Mouse (Mus musculus): Measurements from ENCODE around the gene Lhpp. TPM values are rescaled to one million over a fixed set of nuclear protein-coding genes. Genes with fewer than 3 reads are reported as not detected.

The Lhpp gene
- polyA plus RNA-seq, 1 experiment = 26.2 TPM

DNA sequence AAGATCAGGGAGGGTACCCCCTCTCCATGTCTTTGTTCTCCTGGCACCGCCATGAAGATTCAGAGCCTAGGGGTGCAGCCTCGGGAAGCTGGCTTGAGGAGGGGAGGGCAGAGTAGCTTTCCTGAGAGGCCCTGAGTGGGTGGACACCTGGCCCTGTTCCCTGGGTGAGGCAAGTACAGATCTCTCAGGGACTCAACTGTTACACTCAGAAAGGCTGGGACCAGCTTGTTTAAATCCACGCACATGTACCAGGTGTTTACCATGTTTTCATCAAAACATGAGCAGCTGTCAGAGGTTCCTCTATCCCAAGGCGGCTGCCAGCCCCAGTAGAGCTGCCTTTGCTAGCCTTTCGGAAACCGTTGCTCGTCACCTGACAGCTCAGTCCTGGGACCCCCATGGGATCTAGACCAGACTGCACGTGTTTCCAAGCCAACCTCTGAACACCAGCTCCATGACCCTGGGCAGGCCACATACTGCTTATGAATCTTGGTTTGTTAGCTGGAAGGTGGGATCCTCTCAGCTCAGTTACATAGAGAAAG, 86.9 kb downstream of the Lhpp start:
- TF ChIP-seq CTCF (IDR thresholded peaks at IDR 0.05; ENCODE audit: extremely low read depth, insufficient read depth, low read length) (no peak), POLR2A (IDR thresholded peaks at IDR 0.05; ENCODE audit: extremely low read depth, insufficient read depth, low read length) (no peak)
- H3K4me3 ChIP-seq (ENCODE audit: insufficient read depth, low read length) = no peak overlapping the region
- no peaks in the 10 kb centered on the region for H3K4me1 ChIP-seq (ENCODE audit: control insufficient read depth, insufficient read depth, low read length)
- H3K27ac ChIP-seq (ENCODE audit: insufficient read depth, low read length) = no peak overlapping the region

DNA sequence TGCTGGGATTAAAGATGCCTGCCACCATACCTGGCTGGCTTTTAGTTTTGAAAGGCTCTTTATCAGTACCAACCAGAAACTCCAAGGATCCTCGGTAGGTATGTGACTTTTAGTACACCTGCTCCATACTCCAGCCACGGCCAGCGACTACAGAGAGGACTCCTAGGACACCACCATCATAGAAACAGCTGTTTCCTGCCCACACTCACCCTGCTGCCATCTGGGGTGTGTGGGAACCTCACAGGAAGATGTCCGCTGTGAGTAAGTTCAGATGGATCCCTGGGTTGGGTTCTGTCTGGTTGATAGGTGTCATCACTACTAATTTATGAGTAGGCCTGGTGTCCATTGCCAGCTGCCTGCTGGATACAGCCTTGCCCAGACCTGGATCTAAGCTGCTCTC, 88.3 kb downstream of the Lhpp start:
- peaks cover 2% of the 10 kb centered on the region; the same call in 1 of the 2 replicates for H3K4me1 ChIP-seq (ENCODE audit: control insufficient read depth, insufficient read depth, low read length)
- no peak for TF ChIP-seq CTCF (IDR thresholded peaks at IDR 0.05; ENCODE audit: extremely low read depth, insufficient read depth, low read length)
- no peak for TF ChIP-seq POLR2A (IDR thresholded peaks at IDR 0.05; ENCODE audit: extremely low read depth, insufficient read depth, low read length)
- H3K27ac ChIP-seq (ENCODE audit: insufficient read depth, low read length) = no peak overlapping the region
- no peak overlapping the region for H3K4me3 ChIP-seq (ENCODE audit: insufficient read depth, low read length)

DNA sequence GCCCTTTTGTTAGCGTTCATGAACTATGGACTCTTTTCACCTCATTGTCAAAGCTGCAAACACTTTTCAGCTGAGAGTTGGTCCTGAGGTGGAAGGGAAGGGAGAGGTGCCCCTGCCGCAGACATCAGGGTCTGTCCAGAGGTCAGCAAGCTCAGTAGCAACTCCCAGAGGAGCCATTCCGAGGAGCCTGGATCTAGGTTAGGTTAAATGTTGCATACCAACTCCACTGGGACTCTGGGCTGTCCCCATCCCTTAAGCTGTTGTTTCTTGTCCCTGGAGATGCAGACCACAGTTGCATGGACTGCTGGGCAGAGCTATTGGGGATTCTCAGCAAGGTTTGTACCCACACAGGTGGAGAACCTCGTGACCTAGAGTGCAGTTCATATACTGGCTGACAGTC, 88.7 kb downstream of the Lhpp start:
- H3K4me3 ChIP-seq (ENCODE audit: insufficient read depth, low read length) = no peak overlapping the region
- peaks cover 4% of the 10 kb centered on the region; the same call in 1 of the 2 replicates for H3K4me1 ChIP-seq (ENCODE audit: control insufficient read depth, insufficient read depth, low read length)
- TF ChIP-seq CTCF (IDR thresholded peaks at IDR 0.05; ENCODE audit: extremely low read depth, insufficient read depth, low read length) = no peak
- TF ChIP-seq POLR2A (IDR thresholded peaks at IDR 0.05; ENCODE audit: extremely low read depth, insufficient read depth, low read length) = no peak
- no peak overlapping the region for H3K27ac ChIP-seq (ENCODE audit: insufficient read depth, low read length)

DNA sequence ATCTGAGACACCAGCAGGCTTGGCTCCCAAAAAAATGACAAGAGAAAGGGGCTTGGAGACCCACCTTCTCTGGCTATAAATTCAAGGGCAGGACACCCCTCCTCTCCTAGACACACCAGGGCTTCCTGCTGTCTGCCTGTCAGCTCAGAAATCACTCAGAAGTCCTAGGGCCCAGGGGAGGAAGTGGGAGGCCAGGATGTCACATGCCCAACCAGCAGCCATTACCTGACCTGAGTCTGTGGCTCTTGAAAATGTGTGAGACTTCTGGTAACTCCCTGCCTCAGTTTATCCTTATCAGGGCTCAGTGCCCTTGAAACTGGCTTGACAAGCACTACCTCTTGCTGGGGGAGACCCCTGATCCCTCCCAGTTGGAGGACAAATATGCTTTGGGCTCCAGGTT, 89.2 kb downstream of the Lhpp start:
- Histone ChIP-seq H3K27ac (ENCODE audit: insufficient read depth, low read length) (no peak overlapping the region), H3K4me1 (ENCODE audit: control insufficient read depth, insufficient read depth, low read length) (peaks cover 4% of the 10 kb centered on the region; the same call in 1 of the 2 replicates), H3K4me3 (ENCODE audit: insufficient read depth, low read length) (no peak overlapping the region)
- TF ChIP-seq POLR2A (IDR thresholded peaks at IDR 0.05; ENCODE audit: extremely low read depth, insufficient read depth, low read length) = no peak
- no peak for TF ChIP-seq CTCF (IDR thresholded peaks at IDR 0.05; ENCODE audit: extremely low read depth, insufficient read depth, low read length)

DNA sequence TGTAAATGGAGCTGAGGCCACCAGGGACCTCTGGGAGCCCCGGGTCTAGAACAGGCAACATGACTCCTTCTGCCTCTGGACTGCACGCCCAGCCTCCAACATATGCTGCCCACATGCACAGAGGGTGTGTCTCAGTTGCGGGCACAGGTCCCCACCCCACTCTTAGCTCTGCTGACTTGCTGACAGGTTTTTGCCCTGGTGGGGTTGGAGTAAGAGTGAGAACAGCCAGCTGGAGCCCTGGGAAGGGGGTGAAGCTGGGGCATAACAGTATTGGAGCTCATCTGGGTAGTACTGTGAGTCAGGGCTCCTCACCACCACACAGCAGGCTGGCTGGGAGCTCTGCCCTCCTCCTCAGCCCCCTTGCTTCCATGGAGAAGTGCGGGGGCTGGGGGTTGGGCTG, 89.7 kb downstream of the Lhpp start:
- Histone ChIP-seq H3K27ac (ENCODE audit: insufficient read depth, low read length) (no peak overlapping the region), H3K4me3 (ENCODE audit: insufficient read depth, low read length) (no peak overlapping the region), H3K4me1 (ENCODE audit: control insufficient read depth, insufficient read depth, low read length) (peaks cover 4% of the 10 kb centered on the region; the same call in 1 of the 2 replicates)
- no peak for TF ChIP-seq POLR2A (IDR thresholded peaks at IDR 0.05; ENCODE audit: extremely low read depth, insufficient read depth, low read length)
- TF ChIP-seq CTCF (IDR thresholded peaks at IDR 0.05; ENCODE audit: extremely low read depth, insufficient read depth, low read length) = no peak

DNA sequence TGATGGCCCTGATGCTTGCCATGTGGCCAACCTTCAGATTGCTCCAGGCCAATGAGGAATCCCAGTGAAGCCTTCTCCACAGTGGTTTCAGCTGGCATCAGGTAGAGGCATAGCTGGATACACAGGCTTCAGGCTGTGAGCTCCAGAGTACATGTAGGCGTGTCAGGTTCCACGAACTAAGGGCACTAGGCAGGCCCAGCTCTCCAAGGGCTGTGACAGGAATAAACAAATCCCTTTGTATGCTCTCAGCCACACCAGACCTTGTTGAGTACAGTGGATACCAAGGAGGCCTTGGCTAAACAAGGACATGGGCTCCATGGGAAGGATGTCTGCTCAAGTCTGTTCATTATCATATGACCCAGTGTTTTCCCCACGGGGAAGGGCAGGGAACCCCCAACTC, 91.0 kb downstream of the Lhpp start:
- Histone ChIP-seq H3K4me3 (ENCODE audit: insufficient read depth, low read length) (no peak overlapping the region), H3K4me1 (ENCODE audit: control insufficient read depth, insufficient read depth, low read length) (peaks cover 4% of the 10 kb centered on the region; the same call in 1 of the 2 replicates), H3K27ac (ENCODE audit: insufficient read depth, low read length) (peak overlapping the region; percentile 36; the same call in 1 of the 2 replicates)
- no peak for TF ChIP-seq CTCF (IDR thresholded peaks at IDR 0.05; ENCODE audit: extremely low read depth, insufficient read depth, low read length)

DNA sequence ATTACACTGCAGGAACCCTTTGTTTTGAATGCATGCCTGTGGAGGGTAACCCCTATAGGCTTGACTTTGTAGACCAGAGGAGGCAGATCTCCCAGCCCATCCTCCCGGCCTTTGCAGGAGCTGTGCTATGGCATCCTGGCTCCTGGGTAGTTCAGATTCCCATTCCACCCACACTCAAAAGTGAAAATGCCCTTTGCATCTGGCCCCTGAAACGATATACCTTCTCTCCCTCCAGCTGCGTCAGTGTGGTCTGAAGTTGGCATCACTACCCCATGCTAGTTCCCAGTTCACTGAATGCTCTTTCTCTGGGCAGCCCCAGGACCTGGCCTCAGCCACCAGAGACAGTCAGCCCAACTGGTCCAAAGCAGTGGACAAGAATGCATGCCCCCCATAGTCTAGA, 91.6 kb downstream of the Lhpp start:
- H3K27ac ChIP-seq (ENCODE audit: insufficient read depth, low read length) = peak overlapping the region; percentile 55
- H3K4me3 ChIP-seq (ENCODE audit: insufficient read depth, low read length) = no peak overlapping the region
- TF ChIP-seq CTCF (IDR thresholded peaks at IDR 0.05; ENCODE audit: extremely low read depth, insufficient read depth, low read length) (no peak), POLR2A (IDR thresholded peaks at IDR 0.05; ENCODE audit: extremely low read depth, insufficient read depth, low read length) (no peak)
- peaks cover 4% of the 10 kb centered on the region; the same call in 1 of the 2 replicates for H3K4me1 ChIP-seq (ENCODE audit: control insufficient read depth, insufficient read depth, low read length)

DNA sequence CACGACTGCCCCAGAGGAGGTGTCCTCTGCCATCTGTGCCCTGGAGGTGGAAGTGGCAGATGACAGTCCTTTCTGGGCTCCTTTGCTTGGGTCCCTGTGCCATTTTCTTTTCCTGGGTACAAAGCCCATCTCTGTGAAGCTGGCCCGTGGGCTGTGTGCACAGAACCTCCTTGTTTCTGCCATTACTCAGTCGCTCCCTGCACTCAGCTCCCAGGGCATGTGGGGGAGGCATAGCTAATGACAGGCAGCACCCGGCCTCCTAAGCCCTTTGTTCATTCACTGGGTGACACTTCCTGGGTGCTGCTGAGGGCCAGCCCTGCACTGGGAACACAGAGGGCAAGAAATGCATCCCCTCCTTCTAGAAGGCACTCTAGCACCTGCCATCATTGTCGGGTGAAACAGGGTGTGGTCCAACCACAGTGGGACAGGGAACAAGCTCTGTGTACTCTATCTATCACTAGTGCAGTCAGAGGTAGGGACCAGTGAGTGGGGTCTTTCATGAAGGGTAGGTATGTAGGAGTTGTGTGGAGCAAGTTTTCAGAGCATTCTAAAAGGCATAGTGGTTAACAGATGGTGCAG, 92.1 kb downstream of the Lhpp start:
- peak overlapping the region; percentile 55 for H3K27ac ChIP-seq (ENCODE audit: insufficient read depth, low read length)
- no peak for TF ChIP-seq POLR2A (IDR thresholded peaks at IDR 0.05; ENCODE audit: extremely low read depth, insufficient read depth, low read length)
- no peak for TF ChIP-seq CTCF (IDR thresholded peaks at IDR 0.05; ENCODE audit: extremely low read depth, insufficient read depth, low read length)
- no peak overlapping the region for H3K4me3 ChIP-seq (ENCODE audit: insufficient read depth, low read length)
- peaks cover 4% of the 10 kb centered on the region; the same call in 1 of the 2 replicates for H3K4me1 ChIP-seq (ENCODE audit: control insufficient read depth, insufficient read depth, low read length)

DNA sequence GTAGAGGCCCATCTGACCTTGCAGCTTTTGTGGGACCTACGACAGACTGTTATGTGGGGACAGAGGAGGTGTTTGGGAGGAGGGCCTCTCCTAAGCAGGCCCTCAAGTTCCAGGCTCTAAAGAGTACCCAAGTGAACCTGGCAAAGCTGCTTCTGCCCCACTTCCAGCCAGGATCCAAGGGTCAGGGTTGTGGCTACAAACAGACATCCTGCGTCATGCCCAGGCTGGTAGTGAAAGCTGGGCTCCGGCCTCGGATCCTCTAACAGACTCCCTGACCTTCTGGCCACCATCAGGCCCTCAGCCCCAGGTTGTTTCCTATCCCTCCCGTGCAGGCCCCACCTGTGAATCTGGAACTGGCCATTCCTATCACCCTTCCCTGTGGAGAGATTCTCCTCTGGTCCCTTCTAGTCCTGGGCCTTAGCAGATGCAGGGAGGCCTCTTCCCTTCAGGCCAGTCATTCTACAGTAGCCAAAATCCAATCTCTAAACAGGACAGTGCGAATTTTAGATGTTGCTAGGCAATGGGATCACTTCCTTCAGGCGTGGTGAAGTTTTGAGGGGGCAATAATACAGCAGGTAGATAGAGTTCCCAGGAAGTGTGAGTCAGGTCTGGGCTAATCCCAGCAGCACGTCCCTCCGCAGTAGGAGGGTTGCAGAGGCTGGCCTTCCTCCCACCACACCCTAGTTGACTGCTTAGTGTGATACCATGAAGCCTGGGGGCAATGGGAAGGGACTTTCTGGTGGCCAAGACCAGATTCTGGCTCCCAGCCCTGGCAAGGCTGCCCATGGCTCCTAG, 93.3 kb downstream of the Lhpp start:
- no peak for TF ChIP-seq CTCF (IDR thresholded peaks at IDR 0.05; ENCODE audit: extremely low read depth, insufficient read depth, low read length)
- TF ChIP-seq POLR2A (IDR thresholded peaks at IDR 0.05; ENCODE audit: extremely low read depth, insufficient read depth, low read length) = no peak
- Histone ChIP-seq H3K4me1 (ENCODE audit: control insufficient read depth, insufficient read depth, low read length) (peaks cover 4% of the 10 kb centered on the region; the same call in 1 of the 2 replicates), H3K27ac (ENCODE audit: insufficient read depth, low read length) (no peak overlapping the region; the same call in 1 of the 2 replicates), H3K4me3 (ENCODE audit: insufficient read depth, low read length) (no peak overlapping the region)
